Mouse (Mus musculus) myocyte (in vitro differentiated cells): ENCODE results near the gene Plpp3. TPM values are rescaled to one million over a fixed set of nuclear protein-coding genes. Genes with fewer than 3 reads are reported as not detected.

Experiments
- H3K27me3 ChIP-seq: one replicate; pipeline ENCODE4 v1.6.1; 2011; ENCODE audit not compliant: control insufficient read depth, insufficient read depth, insufficient read length
- H3K36me3 ChIP-seq: one replicate; pipeline ENCODE4 v1.6.1; 2011; ENCODE audit not compliant: control insufficient read depth, insufficient read depth
- H3K4me2 ChIP-seq: one replicate; pipeline ENCODE4 v1.6.1; 2011; ENCODE audit warnings: low read depth, control low read depth
- H3K4me3 ChIP-seq: one replicate; pipeline ENCODE4 v1.5.1; 2011; ENCODE audit warnings: mild to moderate bottlenecking, control low read depth, moderate library complexity
- H3K79me2 ChIP-seq: one replicate; pipeline ENCODE4 v1.6.1; 2011; ENCODE audit not compliant: control insufficient read depth, insufficient read depth
- H3ac ChIP-seq: one replicate; pipeline ENCODE4 v1.6.1; 2011; ENCODE audit not compliant: control insufficient read depth, insufficient read length
- CEBPB ChIP-seq: IDR thresholded peaks from 2 replicates; pipeline ENCODE4 v1.6.1; 2011; ENCODE audit warnings: mild to moderate bottlenecking, moderate library complexity; ENCODE audit not compliant: poor library complexity, insufficient read depth, severe bottlenecking
- E2F4 ChIP-seq: IDR thresholded peaks from one replicate; pipeline ENCODE4 v1.6.1; 2011; ENCODE audit warnings: mild to moderate bottlenecking, control low read depth, moderate library complexity; ENCODE audit not compliant: insufficient read depth
- MAX ChIP-seq: IDR thresholded peaks from one replicate; pipeline ENCODE4 v1.6.1; 2011; ENCODE audit warnings: low read depth, mild to moderate bottlenecking, control low read depth
- MYOD1 ChIP-seq, 3 experiments: IDR thresholded peaks; one replicate each; pipeline ENCODE4 v1.6.1; 2011; ENCODE audit warnings: control low read depth in 2 of 3, low read depth in 2 of 3, mild to moderate bottlenecking in 2 of 3, moderate library complexity in 1 of 3; ENCODE audit not compliant: insufficient read length in 2 of 3, control insufficient read depth in 1 of 3
- MYOG ChIP-seq, 3 experiments: IDR thresholded peaks; one replicate each; pipeline ENCODE4 v1.6.1; 2011; ENCODE audit warnings: control low read depth in 2 of 3, low read depth in 2 of 3, mild to moderate bottlenecking in 2 of 3; ENCODE audit not compliant: insufficient read length in 2 of 3, control insufficient read depth in 1 of 3, insufficient read depth in 1 of 3
- POLR2A ChIP-seq: IDR thresholded peaks from one replicate; pipeline ENCODE4 v1.6.1; 2011; ENCODE audit warnings: low read depth, mild to moderate bottlenecking, control low read depth, moderate library complexity; ENCODE audit not compliant: insufficient read length
- POLR2AphosphoS2 ChIP-seq: IDR thresholded peaks from one replicate; pipeline ENCODE4 v1.6.1; 2011; ENCODE audit warnings: low read depth, control low read depth; ENCODE audit not compliant: insufficient read length
- REST ChIP-seq: IDR thresholded peaks from one replicate; pipeline ENCODE4 v1.6.1; 2011; ENCODE audit warnings: mild to moderate bottlenecking, control low read depth, moderate library complexity; ENCODE audit not compliant: insufficient read depth, insufficient read length
- SRF ChIP-seq: IDR thresholded peaks from one replicate; pipeline ENCODE4 v1.6.1; 2011; ENCODE audit warnings: low read depth; ENCODE audit not compliant: control insufficient read depth, insufficient read length
- TCF12 ChIP-seq: IDR thresholded peaks from one replicate; pipeline ENCODE4 v1.6.1; 2011; ENCODE audit warnings: mild to moderate bottlenecking, control low read depth; ENCODE audit not compliant: poor library complexity, insufficient read depth, severe bottlenecking
- TCF3 ChIP-seq: IDR thresholded peaks from one replicate; pipeline ENCODE4 v1.6.1; 2011; ENCODE audit warnings: low read depth, control low read depth; ENCODE audit not compliant: insufficient read length
- USF1 ChIP-seq: IDR thresholded peaks from one replicate; pipeline ENCODE4 v1.6.1; 2011; ENCODE audit warnings: low read depth, mild to moderate bottlenecking, control low read depth, moderate library complexity
- polyA plus RNA-seq: library from polyadenylated mRNA; unstranded; fragments of >200 nt; fragmentation: generic; extraction: Trizol; gene quantifications from one replicate; pipeline ENCODE4 v1.2.1, GENCODE M21; 2012; ENCODE audit warnings: missing spikeins

Gene Plpp3
- polyA plus RNA-seq, 1 experiment = 12.7 TPM

DNA sequence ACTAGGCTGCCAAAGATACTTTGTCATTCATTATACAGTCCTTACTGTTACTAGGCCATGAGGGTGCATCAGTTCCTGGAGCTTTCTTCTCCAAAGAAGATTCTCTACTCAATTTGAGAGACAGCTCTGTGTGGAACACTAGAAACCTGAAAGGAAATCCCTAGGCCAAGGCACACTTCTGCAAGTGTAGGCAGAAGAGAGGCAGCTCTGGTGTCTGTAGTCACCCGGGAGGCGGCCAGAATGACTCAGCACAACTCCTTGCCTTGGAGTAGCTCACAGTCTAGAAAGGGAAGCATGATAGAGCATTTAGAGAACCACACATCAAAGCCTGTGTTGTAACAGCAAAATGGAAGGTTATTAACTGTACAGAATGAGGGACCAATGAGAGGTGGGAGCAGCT, 68.4 kb downstream of the Plpp3 start:
- peaks cover 9% of the 10 kb centered on the region for H3K36me3 ChIP-seq

DNA sequence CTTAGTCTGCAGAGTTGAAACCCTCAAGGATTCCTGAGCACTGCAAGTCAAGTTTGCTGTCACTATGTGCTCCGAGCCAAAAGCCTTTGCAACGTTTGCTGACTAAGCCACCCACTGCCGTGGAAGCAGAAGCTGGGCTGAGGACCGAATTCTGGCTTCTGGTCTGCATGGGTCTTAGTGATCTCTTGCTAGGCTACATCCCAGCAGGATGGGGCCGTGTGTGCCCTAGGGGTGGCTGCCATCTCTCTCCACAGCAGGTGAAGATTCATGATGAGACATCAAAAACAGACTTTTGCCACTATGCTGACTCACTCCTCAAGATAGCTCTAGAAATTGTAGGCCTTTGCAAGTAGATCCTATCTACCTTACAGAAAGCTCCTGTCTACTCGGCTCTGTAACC, 69.2 kb downstream of the Plpp3 start:
- H3K79me2 ChIP-seq = no peaks in the 10 kb centered on the region
- no peak overlapping the region for H3K4me2 ChIP-seq
- peaks cover 11% of the 10 kb centered on the region for H3K36me3 ChIP-seq
- H3K4me3 ChIP-seq = no peak overlapping the region
- no peaks in the 10 kb centered on the region for H3K27me3 ChIP-seq
- no peak for TF ChIP-seq REST
- no peak for TF ChIP-seq USF1
- no peak for TF ChIP-seq CEBPB
- no peak for TF ChIP-seq E2F4
- TF ChIP-seq MYOD1 (IDR thresholded peaks at IDR 0.05; ENCODE audit: control insufficient read depth in 1 of 3, insufficient read length in 2 of 3, low read depth in 2 of 3) = no peak
- no peak for TF ChIP-seq TCF3
- no peak for TF ChIP-seq MAX
- no peak for TF ChIP-seq POLR2AphosphoS2
- no peak for TF ChIP-seq MYOG (IDR thresholded peaks at IDR 0.05; ENCODE audit: control insufficient read depth in 1 of 3, insufficient read depth in 1 of 3, insufficient read length in 2 of 3, low read depth in 2 of 3)
- TF ChIP-seq SRF = no peak
- TF ChIP-seq TCF12 = no peak
- no peak for TF ChIP-seq POLR2A
- no peak overlapping the region for H3ac ChIP-seq

More for the DNA sequence above, 68.4 kb downstream of the Plpp3 start:
- Histone ChIP-seq H3K4me2 (no peak overlapping the region), H3K4me3 (no peak overlapping the region), H3K27me3 (no peaks in the 10 kb centered on the region), H3ac (no peak overlapping the region), H3K79me2 (no peaks in the 10 kb centered on the region)
- no peak for TF ChIP-seq POLR2A
- TF ChIP-seq CEBPB = no peak
- TF ChIP-seq TCF3 = no peak
- TF ChIP-seq SRF = no peak
- no peak for TF ChIP-seq USF1
- TF ChIP-seq E2F4 = no peak
- no peak for TF ChIP-seq MYOG (IDR thresholded peaks at IDR 0.05; ENCODE audit: control insufficient read depth in 1 of 3, insufficient read depth in 1 of 3, insufficient read length in 2 of 3, low read depth in 2 of 3)
- TF ChIP-seq TCF12 = no peak
- TF ChIP-seq POLR2AphosphoS2 = no peak
- TF ChIP-seq MAX = no peak
- TF ChIP-seq REST = no peak
- no peak for TF ChIP-seq MYOD1 (IDR thresholded peaks at IDR 0.05; ENCODE audit: control insufficient read depth in 1 of 3, insufficient read length in 2 of 3, low read depth in 2 of 3)

DNA sequence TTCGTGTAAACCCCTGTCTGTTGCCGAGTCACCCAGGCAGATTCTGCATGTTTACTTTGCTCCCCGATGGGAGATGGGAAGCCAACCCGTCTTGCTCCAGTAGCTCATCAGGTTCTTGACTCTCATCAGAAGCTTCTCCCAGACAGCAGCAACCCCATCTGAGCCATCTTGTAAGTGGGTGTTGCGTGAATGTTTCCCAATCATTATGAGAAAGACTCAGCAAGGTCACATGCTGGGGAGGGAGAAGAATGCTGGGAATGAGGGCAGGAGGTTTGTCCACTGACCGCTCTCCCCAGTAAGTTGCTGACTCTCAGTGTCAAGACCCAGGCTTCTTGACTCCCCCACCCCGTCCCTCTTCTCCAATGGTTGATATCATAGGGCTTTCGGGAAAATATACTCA, 73.0 kb downstream of the Plpp3 start:
- H3K4me2 ChIP-seq = no peak overlapping the region
- no peaks in the 10 kb centered on the region for H3K27me3 ChIP-seq
- no peak overlapping the region for H3K4me3 ChIP-seq
- peaks cover 11% of the 10 kb centered on the region for H3K36me3 ChIP-seq
- no peaks in the 10 kb centered on the region for H3K79me2 ChIP-seq
- TF ChIP-seq MYOG (IDR thresholded peaks at IDR 0.05; ENCODE audit: control insufficient read depth in 1 of 3, insufficient read depth in 1 of 3, insufficient read length in 2 of 3, low read depth in 2 of 3) (no peak), MAX (no peak), POLR2A (no peak), CEBPB (no peak), MYOD1 (IDR thresholded peaks at IDR 0.05; ENCODE audit: control insufficient read depth in 1 of 3, insufficient read length in 2 of 3, low read depth in 2 of 3) (no peak), REST (no peak), E2F4 (no peak), TCF3 (no peak), SRF (no peak), POLR2AphosphoS2 (no peak)
- H3ac ChIP-seq = no peak overlapping the region

DNA sequence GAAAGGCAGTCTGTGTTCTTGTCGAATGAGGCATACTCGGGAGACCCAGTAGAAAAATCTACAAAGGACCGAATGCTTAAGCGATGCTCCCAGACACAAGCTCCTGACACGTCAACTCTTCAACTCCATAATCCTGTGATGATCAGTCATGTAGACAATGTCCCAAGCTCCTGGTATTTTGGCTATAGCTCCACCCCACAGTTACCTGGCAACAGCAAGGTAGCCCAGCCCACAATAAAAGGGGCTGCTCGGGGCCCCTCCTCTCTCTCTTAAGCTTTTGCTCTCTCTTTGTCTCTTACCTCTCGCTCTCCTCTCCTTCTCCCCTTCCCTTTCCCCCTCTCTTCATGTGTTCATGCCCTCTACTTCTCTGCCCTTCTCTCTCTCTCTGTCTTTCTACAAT, 83.1 kb downstream of the Plpp3 start:
- Histone ChIP-seq H3K4me3 (no peak overlapping the region), H3K4me2 (no peak overlapping the region), H3K79me2 (no peaks in the 10 kb centered on the region), H3ac (no peak overlapping the region), H3K36me3 (no peaks in the 10 kb centered on the region), H3K27me3 (no peaks in the 10 kb centered on the region)
- no peak for TF ChIP-seq MAX
- TF ChIP-seq CEBPB = no peak
- no peak for TF ChIP-seq USF1
- TF ChIP-seq E2F4 = no peak
- no peak for TF ChIP-seq POLR2AphosphoS2
- no peak for TF ChIP-seq TCF3
- no peak for TF ChIP-seq SRF
- no peak for TF ChIP-seq POLR2A
- no peak for TF ChIP-seq MYOG (IDR thresholded peaks at IDR 0.05; ENCODE audit: control insufficient read depth in 1 of 3, insufficient read depth in 1 of 3, insufficient read length in 2 of 3, low read depth in 2 of 3)
- TF ChIP-seq TCF12 = no peak

DNA sequence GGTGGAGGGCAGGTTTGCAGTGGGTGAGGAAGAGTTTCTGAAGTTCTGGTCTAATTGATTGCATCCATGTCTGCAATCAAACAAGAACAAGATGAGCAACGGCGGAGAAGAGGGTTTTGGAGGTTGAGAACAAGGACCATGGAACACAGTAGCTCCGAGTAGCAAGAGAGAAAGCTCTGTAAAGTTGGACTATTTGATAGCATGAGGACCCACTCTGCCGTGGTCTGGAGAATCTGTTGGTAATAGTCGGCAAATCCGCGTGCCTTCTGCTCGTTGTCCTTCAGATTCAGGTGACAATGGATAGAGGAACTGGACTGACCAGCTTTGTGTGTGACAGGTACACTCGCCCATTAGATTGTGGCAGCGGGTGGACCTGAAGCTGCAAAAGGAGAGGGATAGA, 87.8 kb downstream of the Plpp3 start:
- Histone ChIP-seq H3K4me3 (no peak overlapping the region), H3K4me2 (no peak overlapping the region), H3K36me3 (no peaks in the 10 kb centered on the region), H3ac (no peak overlapping the region), H3K79me2 (no peaks in the 10 kb centered on the region), H3K27me3 (no peaks in the 10 kb centered on the region)
- no peak for TF ChIP-seq POLR2AphosphoS2
- no peak for TF ChIP-seq MAX
- TF ChIP-seq REST = no peak
- TF ChIP-seq MYOD1 (IDR thresholded peaks at IDR 0.05; ENCODE audit: control insufficient read depth in 1 of 3, insufficient read length in 2 of 3, low read depth in 2 of 3) = no peak
- no peak for TF ChIP-seq SRF
